Mouse (Mus musculus) erythroblast, embryonic 14.5 days (primary cell): ENCODE results near the gene Rras2.

Experiments
- GATA1 ChIP-seq: IDR thresholded peaks from 2 replicates; pipeline ENCODE4 v1.6.1; 2012; ENCODE audit warnings: low read length, inconsistent platforms, mixed read lengths
- TAL1 ChIP-seq: IDR thresholded peaks from 3 replicates; pipeline ENCODE4 v1.6.1; 2012; ENCODE audit warnings: low read length, inconsistent platforms, mixed read lengths

GRCm38 (mm10) chr7:114020057-114020703, 97.4 kb downstream of the Rras2 start:
- no peak for TF ChIP-seq GATA1
- TF ChIP-seq TAL1: no peak
